Mouse (Mus musculus): Measurements from ENCODE around the gene Itgav. TPM values are rescaled to one million over a fixed set of nuclear protein-coding genes. Genes with fewer than 3 reads are reported as not detected.

Gene Itgav
- total and polyA plus RNA-seq, 3 experiments: 6.5 to 7.2 TPM; not detected in 1

DNA sequence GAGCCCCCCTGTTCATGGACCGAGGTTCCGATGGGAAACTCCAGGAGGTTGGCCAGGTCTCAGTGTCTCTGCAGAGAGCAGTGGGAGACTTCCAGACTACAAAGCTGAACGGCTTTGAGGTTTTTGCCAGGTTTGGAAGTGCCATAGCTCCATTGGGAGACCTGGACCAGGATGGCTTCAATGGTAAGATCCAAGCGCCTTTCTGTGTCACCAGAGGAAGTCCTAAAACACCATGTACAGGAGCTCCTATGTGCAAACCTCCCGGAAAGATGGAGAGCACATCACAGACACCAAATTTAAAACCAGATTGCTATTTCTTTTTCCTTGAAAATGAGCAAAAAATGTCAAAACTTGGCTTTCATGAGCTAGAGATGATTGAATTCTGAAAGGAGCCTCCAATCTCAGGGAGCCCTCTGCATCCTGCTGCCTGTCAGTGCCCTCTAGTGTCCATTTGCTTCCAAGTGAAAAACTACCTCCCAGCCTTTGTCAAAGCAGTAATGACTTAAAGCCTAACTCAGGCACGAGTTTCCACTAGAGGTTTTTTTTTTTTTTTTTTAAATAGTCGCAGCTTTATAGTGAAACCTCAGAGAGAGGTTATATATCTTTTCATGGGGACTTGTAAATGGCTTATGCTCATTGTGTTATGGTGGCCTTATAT lies 47.1 kb downstream of the Itgav start (continued):
- no peak for TF ChIP-seq MAX (IDR thresholded peaks at IDR 0.05; ENCODE audit: low read length)

DNA sequence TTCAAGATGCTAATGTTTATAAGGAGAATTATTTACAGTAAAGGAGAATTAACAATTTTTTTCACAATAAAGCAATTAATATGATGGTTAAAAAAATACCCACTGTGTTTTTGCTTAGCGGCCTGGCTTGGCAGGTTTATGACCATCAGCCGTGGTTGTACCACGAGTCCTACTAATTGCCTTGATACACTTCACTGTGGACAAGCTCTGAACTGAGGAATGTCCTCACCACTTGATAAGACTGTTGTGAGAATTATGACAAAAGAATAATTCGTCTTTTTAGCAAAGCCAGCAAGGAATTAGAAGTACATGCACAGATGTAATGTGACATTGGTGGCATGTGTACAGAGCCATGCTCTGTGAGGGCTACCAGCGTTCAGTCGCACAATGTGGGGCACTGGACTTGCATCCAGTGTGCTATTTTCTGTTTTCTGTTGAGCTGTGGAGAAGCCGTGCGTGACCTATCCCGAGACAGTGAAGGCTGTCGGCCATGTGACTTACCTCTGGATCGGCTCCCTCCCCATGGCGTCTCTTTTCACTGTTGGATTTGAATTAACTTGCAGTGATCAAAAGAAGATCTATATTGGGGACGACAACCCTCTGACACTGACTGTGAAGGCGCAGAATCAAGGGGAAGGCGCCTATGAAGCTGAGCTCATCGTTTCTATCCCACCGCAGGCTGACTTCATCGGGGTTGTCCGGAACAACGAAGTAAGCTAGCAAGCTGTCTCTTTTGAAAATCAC lies 67.3 kb downstream of the Itgav start:
- Histone ChIP-seq H3K36me3 (ENCODE audit: control insufficient read depth in 1 of 2, insufficient read depth in 2 of 2, low read length in 2 of 2) (peaks cover 0 to 4% of the 10 kb centered on the region in 2 experiments; a peak in 2 of 4 replicates), H3K79me2 (ENCODE audit: control insufficient read depth, insufficient read depth, low read length, poor library complexity) (no peaks in the 10 kb centered on the region), H3K27me3 (ENCODE audit: control insufficient read depth in 1 of 2, insufficient read depth in 2 of 2, low read length in 2 of 2) (no peaks in the 10 kb centered on the region), H3K27ac (ENCODE audit: control insufficient read depth, low read depth, low read length) (no peak overlapping the region), H3K4me3 (ENCODE audit: control insufficient read depth in 1 of 2, insufficient read depth in 1 of 2, low read depth in 2 of 2, low read length in 2 of 2) (no peak overlapping the region), H3K4me1 (ENCODE audit: control insufficient read depth in 1 of 2, insufficient read depth in 2 of 2, low read length in 2 of 2) (no peaks in the 10 kb centered on the region), H3K9ac (ENCODE audit: control insufficient read depth, low read depth, low read length, poor library complexity, severe bottlenecking) (no peak overlapping the region), H3K9me3 (replicated peaks; ENCODE audit: insufficient read depth, low read length) (no peaks in the 10 kb centered on the region)
- no peak for DNase-seq (ENCODE audit: low read depth, low spot score)
- TF ChIP-seq TBP (IDR thresholded peaks at IDR 0.05; ENCODE audit: low read depth, low read length): no peak
- no peak for TF ChIP-seq MAX (IDR thresholded peaks at IDR 0.05; ENCODE audit: low read length)
- TF ChIP-seq CTCF (IDR thresholded peaks at IDR 0.05 in 2 of 3, conservative IDR thresholded peaks at IDR 0.05 in 1 of 3; ENCODE audit: control insufficient read depth in 1 of 3, insufficient read depth in 1 of 3, low read depth in 2 of 3, low read length in 3 of 3, poor library complexity in 1 of 3, severe bottlenecking in 1 of 3): no peak
- TF ChIP-seq ZNF384 (IDR thresholded peaks at IDR 0.05; ENCODE audit: low read depth, low read length): no peak

DNA sequence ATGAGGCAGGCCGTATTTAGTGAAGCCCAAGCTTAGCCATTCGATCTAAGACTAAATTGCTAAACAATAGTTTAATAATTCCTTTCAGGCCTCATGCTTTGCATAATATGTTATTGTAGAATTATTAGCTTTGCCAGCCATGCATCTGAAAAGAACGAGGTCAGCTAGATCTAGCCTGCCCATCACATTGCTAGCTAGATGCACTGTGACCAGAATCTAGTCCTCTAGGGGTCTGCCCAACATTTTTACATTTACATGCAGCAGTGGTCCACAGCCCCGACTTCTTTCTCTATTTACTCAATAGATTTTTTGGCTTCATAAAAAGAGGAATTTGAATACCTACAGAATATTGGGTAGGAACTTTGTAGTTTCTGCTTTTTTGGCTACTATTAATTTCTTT lies 67.9 kb downstream of the Itgav start:
- no peak for DNase-seq (ENCODE audit: low read depth, low spot score)
- H3K9me3 ChIP-seq (replicated peaks; ENCODE audit: insufficient read depth, low read length): no peaks in the 10 kb centered on the region
- H3K4me3 ChIP-seq (ENCODE audit: control insufficient read depth in 1 of 2, insufficient read depth in 1 of 2, low read depth in 2 of 2, low read length in 2 of 2): no peak overlapping the region
- no peaks in the 10 kb centered on the region for H3K79me2 ChIP-seq (ENCODE audit: control insufficient read depth, insufficient read depth, low read length, poor library complexity)
- H3K27ac ChIP-seq (ENCODE audit: control insufficient read depth, low read depth, low read length): no peak overlapping the region
- H3K27me3 ChIP-seq (ENCODE audit: control insufficient read depth in 1 of 2, insufficient read depth in 2 of 2, low read length in 2 of 2): no peaks in the 10 kb centered on the region
- no peaks in the 10 kb centered on the region for H3K4me1 ChIP-seq (ENCODE audit: control insufficient read depth in 1 of 2, insufficient read depth in 2 of 2, low read length in 2 of 2)
- peaks cover 0 to 4% of the 10 kb centered on the region in 2 experiments; a peak in 2 of 4 replicates for H3K36me3 ChIP-seq (ENCODE audit: control insufficient read depth in 1 of 2, insufficient read depth in 2 of 2, low read length in 2 of 2)
- H3K9ac ChIP-seq (ENCODE audit: control insufficient read depth, low read depth, low read length, poor library complexity, severe bottlenecking): no peak overlapping the region
- TF ChIP-seq RAD21 (IDR thresholded peaks at IDR 0.05; ENCODE audit: low read depth, low read length) (no peak), MAFK (IDR thresholded peaks at IDR 0.05; ENCODE audit: borderline replicate concordance, low read depth, low read length) (no peak), ZNF384 (IDR thresholded peaks at IDR 0.05; ENCODE audit: low read depth, low read length) (no peak), MXI1 (IDR thresholded peaks at IDR 0.05; ENCODE audit: low read depth, low read length) (no peak), UBTF (IDR thresholded peaks at IDR 0.05; ENCODE audit: borderline replicate concordance, insufficient read depth, low read depth, low read length) (no peak), HCFC1 (IDR thresholded peaks at IDR 0.05; ENCODE audit: low read depth, low read length) (no peak), GABPA (IDR thresholded peaks at IDR 0.05; ENCODE audit: low read depth, low read length) (no peak), CTCF (IDR thresholded peaks at IDR 0.05 in 2 of 3, conservative IDR thresholded peaks at IDR 0.05 in 1 of 3; ENCODE audit: control insufficient read depth in 1 of 3, insufficient read depth in 1 of 3, low read depth in 2 of 3, low read length in 3 of 3, poor library complexity in 1 of 3, severe bottlenecking in 1 of 3) (no peak), KAT2A (conservative IDR thresholded peaks at IDR 0.05; ENCODE audit: low read depth, low read length) (no peak), SMC3 (IDR thresholded peaks at IDR 0.05; ENCODE audit: low read depth, low read length) (no peak), MAX (IDR thresholded peaks at IDR 0.05; ENCODE audit: low read length) (no peak), ZMIZ1 (IDR thresholded peaks at IDR 0.05; ENCODE audit: low read depth, low read length) (no peak), MYB (IDR thresholded peaks at IDR 0.05; ENCODE audit: low read depth, low read length) (no peak), TCF12 (IDR thresholded peaks at IDR 0.05; ENCODE audit: low read depth, low read length) (no peak), TAL1 (IDR thresholded peaks at IDR 0.05; ENCODE audit: low read length) (no peak), USF1 (IDR thresholded peaks at IDR 0.05; ENCODE audit: low read depth, low read length) (no peak), MEF2A (IDR thresholded peaks at IDR 0.05; ENCODE audit: extremely low read depth, insufficient replicate concordance, low read depth, low read length, poor library complexity, severe bottlenecking) (no peak), ELF1 (IDR thresholded peaks at IDR 0.05; ENCODE audit: low read depth, low read length) (no peak), POLR2AphosphoS2 (IDR thresholded peaks at IDR 0.05; ENCODE audit: low read length) (no peak)
